Mouse (Mus musculus) liver, embryonic 13.5 days (tissue): ENCODE data around the gene Ranbp1. TPM values are rescaled to one million over a fixed set of nuclear protein-coding genes. Genes with fewer than 3 reads are reported as not detected.
A peak's percentile ranks its signal among the peaks of the same experiment; 100 is the strongest.

ENCODE experiments used
- ATAC-seq: fragments of 200-750 bp; cut with Nextera tagmentation; 2 replicates; pipeline ENCODE4 v1.8.0; 2017; ENCODE audit warnings: low read depth, mild to moderate bottlenecking, moderate number of reproducible peaks, moderate library complexity
- DNase-seq: peaks from one replicate; pipeline ENCODE4 v3.0.0; 2022
- H3K27ac ChIP-seq: fragments of 300-500 bp; sonication (generic); 2 replicates; pipeline ENCODE4 v1.5.1; 2015; ENCODE audit warnings: moderate library complexity, mild to moderate bottlenecking, inconsistent platforms
- H3K27me3 ChIP-seq: fragments of 300-500 bp; sonication (generic); 2 replicates; pipeline ENCODE4 v1.6.1; 2015; ENCODE audit warnings: mild to moderate bottlenecking, inconsistent platforms
- H3K36me3 ChIP-seq: fragments of 300-500 bp; sonication (generic); 2 replicates; pipeline ENCODE4 v1.6.1; 2015; ENCODE audit warnings: mild to moderate bottlenecking, inconsistent platforms
- H3K4me1 ChIP-seq: fragments of 300-500 bp; sonication (generic); replicated peaks from 2 replicates; pipeline ENCODE4 v1.6.1; 2015; ENCODE audit warnings: inconsistent platforms
- H3K4me2 ChIP-seq: fragments of 300-500 bp; sonication (generic); 2 replicates; pipeline ENCODE4 v1.6.1; 2015; ENCODE audit warnings: inconsistent platforms, mild to moderate bottlenecking, moderate library complexity
- H3K4me3 ChIP-seq: fragments of 300-500 bp; sonication (generic); replicated peaks from 2 replicates; pipeline ENCODE4 v1.5.1; 2015; ENCODE audit warnings: mild to moderate bottlenecking, inconsistent platforms
- H3K9ac ChIP-seq: fragments of 300-500 bp; sonication (generic); 2 replicates; pipeline ENCODE4 v1.6.1; 2015; ENCODE audit warnings: mild to moderate bottlenecking, inconsistent platforms
- H3K9me3 ChIP-seq: fragments of 300-500 bp; sonication (generic); replicated peaks from 2 replicates; pipeline ENCODE4 v1.6.1; 2016; ENCODE audit warnings: inconsistent platforms
- WGBS: fragments of 180-500 bp; shearing (Covaris S2); methylation state at CpG from one replicate; pipeline ENCODE4 v1.1.7; 2015; ENCODE audit not compliant: insufficient replicate concordance; 5-methylcytosine and 5-hydroxymethylcytosine counted together
- polyA plus RNA-seq: library from polyadenylated mRNA; unstranded; fragments of >200 nt; fragmentation: Nextera tagmentation; extraction: Ambion mirVana; gene quantifications from 2 replicates; pipeline ENCODE4 v1.2.1, GENCODE M21; 2015

Ranbp1 gene
- polyA plus RNA-seq, 1 experiment from 2014 or later: 491 TPM

DNA sequence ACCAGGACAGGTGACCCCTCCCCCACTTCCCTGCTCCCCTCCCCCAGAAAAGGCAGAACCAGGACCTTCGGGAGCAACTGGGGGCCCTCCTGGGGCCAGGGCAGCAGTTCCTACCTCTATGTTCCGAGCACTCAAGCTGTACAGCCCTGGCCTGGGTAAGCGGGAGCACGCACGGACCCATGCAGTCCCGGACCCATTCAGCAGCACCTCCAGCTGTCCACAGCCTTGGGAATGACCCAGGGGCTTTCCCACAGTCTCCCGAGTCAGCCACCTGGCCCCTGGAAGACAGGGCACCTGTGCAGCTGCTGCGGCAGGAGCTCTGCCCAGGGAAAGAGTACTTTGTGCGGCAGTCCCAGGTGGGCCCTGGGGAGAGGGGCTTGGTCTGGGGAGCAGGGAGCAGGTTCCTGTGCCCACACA, 29.9 kb downstream of the Ranbp1 start:
- ATAC-seq: no peak
- Histone ChIP-seq H3K9me3 (no peaks in the 10 kb centered on the region), H3K36me3 (no peaks in the 10 kb centered on the region; the same call in none of the 2 replicates), H3K9ac (no peak overlapping the region), H3K27ac (no peak overlapping the region), H3K4me2 (no peak overlapping the region), H3K4me3 (no peak overlapping the region), H3K27me3 (no peaks in the 10 kb centered on the region), H3K4me1 (peaks cover 12% of the 10 kb centered on the region)
- WGBS: 73% methylated on average over 9 of the region's 9 CpGs
- DNase-seq: no peak

GRCm38 (mm10) chr16:18217579-18217978, 31.0 kb downstream of the Ranbp1 start, which contains the start of gene Ccdc188:
Ccdc188 (plus strand) TSS chr16:18217879.
- no peaks in the 10 kb centered on the region for H3K9me3 ChIP-seq
- H3K4me3 ChIP-seq: no peak within 1 kb of the TSS
- WGBS: 60% methylated on average over 4 of the region's 4 CpGs
- H3K4me2 ChIP-seq: no peak within 1 kb of the TSS
- H3K27me3 ChIP-seq: no peaks in the 10 kb centered on the region
- H3K36me3 ChIP-seq: no peaks in the 10 kb centered on the region
- peaks cover 12% of the 10 kb centered on the region for H3K4me1 ChIP-seq
- no peak within 1 kb of the TSS for H3K27ac ChIP-seq
- no peak for ATAC-seq
- DNase-seq: no peak
- H3K9ac ChIP-seq: no peak within 1 kb of the TSS

DNA sequence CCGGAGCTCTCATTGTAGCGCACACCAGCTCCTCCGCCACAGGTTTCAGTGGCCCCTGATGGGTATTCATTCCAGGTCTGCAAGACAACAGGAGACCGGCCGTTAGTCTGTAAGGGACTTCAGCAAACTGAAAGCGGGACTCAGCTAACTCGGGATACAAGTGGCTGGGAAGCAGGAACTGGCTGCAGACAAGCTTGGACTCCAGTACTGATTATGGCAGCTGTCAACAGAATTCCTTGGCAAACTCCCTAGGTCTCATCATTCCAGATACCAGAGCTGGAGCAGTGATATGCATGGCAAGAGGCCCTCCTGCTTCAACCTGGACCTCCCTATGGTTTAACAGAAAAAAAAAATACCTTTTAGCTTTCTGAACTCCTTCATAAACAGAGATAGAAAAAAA, 33.7 kb downstream of the Ranbp1 start:
- ATAC-seq (no peak), DNase-seq (no peak)
- Histone ChIP-seq H3K36me3 (no peaks in the 10 kb centered on the region), H3K9me3 (no peaks in the 10 kb centered on the region), H3K4me2 (no peak overlapping the region), H3K4me1 (peaks cover 1% of the 10 kb centered on the region), H3K9ac (no peak overlapping the region), H3K27me3 (no peaks in the 10 kb centered on the region), H3K27ac (no peak overlapping the region), H3K4me3 (no peak overlapping the region)
- 68% methylated on average over 7 of the region's 7 CpGs for WGBS

- DNase-seq (no peak), ATAC-seq (no peak)
- no peaks in the 10 kb centered on the region for H3K27me3 ChIP-seq
- H3K4me2 ChIP-seq: no peak overlapping the region
- no peak overlapping the region for H3K27ac ChIP-seq
- no peaks in the 10 kb centered on the region for H3K9me3 ChIP-seq
- H3K9ac ChIP-seq: no peak overlapping the region
- no peak overlapping the region for H3K4me3 ChIP-seq
- H3K36me3 ChIP-seq: no peaks in the 10 kb centered on the region
- 48% methylated on average over 6 of the region's 6 CpGs for WGBS
- H3K4me1 ChIP-seq: no peaks in the 10 kb centered on the region
Measured at GRCm38 (mm10) chr16:18213689-18214088, 34.8 kb downstream of the Ranbp1 start.

- Histone ChIP-seq H3K27me3 (no peaks in the 10 kb centered on the region), H3K9ac (no peak overlapping the region), H3K9me3 (no peaks in the 10 kb centered on the region), H3K4me2 (no peak overlapping the region), H3K4me3 (no peak overlapping the region), H3K36me3 (no peaks in the 10 kb centered on the region), H3K27ac (no peak overlapping the region), H3K4me1 (no peaks in the 10 kb centered on the region)
- ATAC-seq: no peak
- WGBS: 39% methylated on average over 10 of the region's 10 CpGs
- peak; percentile 36 for DNase-seq
Measured at GRCm38 (mm10) chr16:18211417-18212171, 36.9 kb downstream of the Ranbp1 start.

- Histone ChIP-seq H3K27ac (no peak overlapping the region), H3K4me3 (no peak overlapping the region), H3K9me3 (no peaks in the 10 kb centered on the region), H3K9ac (no peak overlapping the region), H3K4me1 (no peaks in the 10 kb centered on the region), H3K4me2 (no peak overlapping the region), H3K36me3 (no peaks in the 10 kb centered on the region), H3K27me3 (no peaks in the 10 kb centered on the region)
- WGBS: 11% methylated on average over 8 of the region's 8 CpGs
- DNase-seq (peak; percentile 31), ATAC-seq (no peak)
Measured at GRCm38 (mm10) chr16:18210701-18211416, 37.7 kb downstream of the Ranbp1 start.

DNA sequence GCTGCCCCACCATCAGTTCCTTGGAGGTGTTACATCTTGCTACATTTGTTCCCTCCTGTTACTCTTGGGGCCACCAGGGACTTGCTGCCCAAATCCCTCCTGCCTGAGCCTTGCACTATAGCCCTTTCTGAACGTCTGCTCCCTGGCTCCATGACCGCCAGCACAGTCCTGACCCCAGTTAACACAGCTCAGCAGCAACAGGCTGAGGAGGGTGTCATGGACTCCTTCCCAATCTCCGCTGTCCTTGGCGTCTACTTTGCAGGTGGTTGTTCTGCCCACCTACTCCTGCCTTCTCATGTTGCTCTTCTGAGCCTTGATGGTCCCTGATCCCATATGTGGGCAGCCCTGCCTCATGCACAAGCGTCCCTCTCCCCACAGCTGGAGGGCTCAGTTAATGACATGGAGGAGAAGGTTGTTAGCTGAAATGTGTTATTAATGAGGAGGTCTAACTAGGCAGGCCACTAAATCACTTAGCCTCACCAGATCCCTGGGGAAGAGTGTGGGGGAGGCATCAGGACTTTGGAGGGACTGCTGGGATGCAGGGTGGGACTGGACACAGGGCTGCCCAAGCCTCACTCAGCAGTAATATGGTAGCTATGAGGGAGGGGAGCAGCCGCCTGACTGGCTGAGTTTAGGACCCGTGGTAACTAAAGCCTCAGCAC, 45.0 kb downstream of the Ranbp1 start:
- H3K27ac ChIP-seq: no peak overlapping the region
- H3K4me2 ChIP-seq: no peak overlapping the region
- no peaks in the 10 kb centered on the region for H3K27me3 ChIP-seq
- DNase-seq (no peak), ATAC-seq (no peak)
- WGBS: 56% methylated on average over 7 of the region's 7 CpGs
- H3K9ac ChIP-seq: no peak overlapping the region
- H3K4me3 ChIP-seq: no peak overlapping the region
- H3K9me3 ChIP-seq: no peaks in the 10 kb centered on the region
- no peaks in the 10 kb centered on the region for H3K36me3 ChIP-seq
- H3K4me1 ChIP-seq: no peaks in the 10 kb centered on the region

GRCm38 (mm10) chr16:18202061-18202460, 46.5 kb downstream of the Ranbp1 start:
- no peak for DNase-seq
- Histone ChIP-seq H3K4me2 (no peak overlapping the region), H3K9ac (no peak overlapping the region), H3K9me3 (no peaks in the 10 kb centered on the region), H3K4me1 (no peaks in the 10 kb centered on the region), H3K27me3 (no peaks in the 10 kb centered on the region), H3K27ac (no peak overlapping the region), H3K4me3 (no peak overlapping the region), H3K36me3 (no peaks in the 10 kb centered on the region)
- 54% methylated on average over 1 of the region's 1 CpGs for WGBS
- no peak for ATAC-seq

- 21% methylated on average over 1 of the region's 1 CpGs for WGBS
- ATAC-seq: no peak
- Histone ChIP-seq H3K9ac (no peak overlapping the region), H3K27ac (no peak overlapping the region), H3K9me3 (no peaks in the 10 kb centered on the region), H3K4me1 (no peaks in the 10 kb centered on the region), H3K4me3 (no peak overlapping the region), H3K4me2 (no peak overlapping the region), H3K27me3 (no peaks in the 10 kb centered on the region), H3K36me3 (no peaks in the 10 kb centered on the region)
- DNase-seq: no peak
Measured at GRCm38 (mm10) chr16:18201620-18202019, 46.9 kb downstream of the Ranbp1 start.

GRCm38 (mm10) chr16:18200062-18200461, 48.5 kb downstream of the Ranbp1 start:
- no peaks in the 10 kb centered on the region for H3K27me3 ChIP-seq
- H3K9ac ChIP-seq: no peak overlapping the region
- no peak overlapping the region for H3K4me2 ChIP-seq
- 58% methylated on average over 2 of the region's 2 CpGs for WGBS
- ATAC-seq (no peak), DNase-seq (no peak)
- no peak overlapping the region for H3K27ac ChIP-seq
- no peak overlapping the region for H3K4me3 ChIP-seq
- no peaks in the 10 kb centered on the region for H3K36me3 ChIP-seq
- H3K4me1 ChIP-seq: no peaks in the 10 kb centered on the region
- H3K9me3 ChIP-seq: no peaks in the 10 kb centered on the region

DNA sequence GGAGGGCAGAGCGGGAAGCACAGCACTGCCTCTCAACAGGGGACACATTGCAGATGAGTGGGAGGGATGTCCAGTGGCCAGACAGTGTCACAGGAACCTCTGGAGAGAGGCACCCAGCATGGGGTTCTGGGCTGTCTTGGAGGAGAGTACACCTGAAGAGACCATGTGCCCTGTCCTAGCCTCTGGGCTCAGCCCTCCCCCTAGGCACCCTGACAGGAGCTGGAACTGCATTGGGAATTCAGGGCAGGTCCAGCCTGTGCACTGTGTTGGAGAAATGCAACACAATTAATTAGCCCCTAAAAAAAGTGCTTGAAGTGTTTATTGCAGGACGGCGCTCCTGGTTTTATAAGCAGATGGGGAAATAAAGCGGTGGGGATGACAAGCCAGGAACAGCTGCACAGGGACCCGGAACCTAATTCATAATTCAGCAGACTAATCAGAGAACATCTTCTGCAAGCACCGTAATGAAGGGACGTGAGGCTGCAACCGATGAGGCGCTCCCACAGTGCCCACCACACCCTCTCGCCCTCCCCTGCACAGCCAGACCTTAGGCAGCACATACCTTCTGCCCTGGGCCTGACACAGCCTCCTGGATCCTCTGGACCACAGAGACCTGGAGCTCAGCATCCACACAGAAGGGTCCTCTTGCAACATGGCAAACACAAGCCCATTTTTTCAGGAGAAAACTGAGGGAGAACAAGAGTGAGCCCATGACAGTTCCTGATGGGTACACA, 50.0 kb downstream of the Ranbp1 start:
- Histone ChIP-seq H3K9me3 (no peaks in the 10 kb centered on the region), H3K4me1 (no peaks in the 10 kb centered on the region), H3K9ac (no peak overlapping the region), H3K36me3 (no peaks in the 10 kb centered on the region), H3K4me3 (no peak overlapping the region), H3K4me2 (no peak overlapping the region), H3K27ac (no peak overlapping the region), H3K27me3 (no peaks in the 10 kb centered on the region)
- DNase-seq (no peak), ATAC-seq (no peak)
- 72% methylated on average over 10 of the region's 10 CpGs for WGBS
